ENCODE assay signal across 8 mouse cellular contexts in genomic region chr10:88200951-88201638, GRCm38 (mm10). TPM values are rescaled to one million over a fixed set of nuclear protein-coding genes. Genes with fewer than 3 reads are reported as not detected.
DNase-seq lines count a peak whose midpoint lies in the region; ATAC-seq and TF ChIP-seq lines count a peak whose summit lies in the region.

Washc3 (plus strand) TSS chr10:88201093.

- no peak for TF ChIP-seq CTCF in liver, embryonic 14.5 days (IDR thresholded peaks at IDR 0.05; ENCODE audit: low read depth)
- TF ChIP-seq CTCF in stomach, postnatal 0 days (IDR thresholded peaks at IDR 0.05; ENCODE audit: low read depth): no peak

- peak within 1 kb of the TSS; percentile 76 for H3K4me2 ChIP-seq in heart, embryonic 15.5 days
- H3K4me2 ChIP-seq in liver, embryonic 14.5 days (ENCODE audit: low read depth): peak within 1 kb of the TSS; percentile 77
- H3K4me2 ChIP-seq in neural tube, embryonic 11.5 days (ENCODE audit: low read depth): peak within 1 kb of the TSS; percentile 68
- peak within 1 kb of the TSS; percentile 76 for H3K4me2 ChIP-seq in stomach, postnatal 0 days (replicated peaks; ENCODE audit: low read depth)

- TF ChIP-seq EP300 in liver, embryonic 14.5 days (IDR thresholded peaks at IDR 0.05; ENCODE audit: low read depth): no peak
- no peak for TF ChIP-seq EP300 in stomach, postnatal 0 days (optimal IDR thresholded peaks at IDR 0.05)

- ATAC-seq in heart, embryonic 15.5 days (replicated peaks; ENCODE audit: insufficient number of reproducible peaks, insufficient read depth, low FRiP score, low read depth): peak; percentile 96
- peak; percentile 97 for ATAC-seq in liver, embryonic 14.5 days (ENCODE audit: insufficient read depth)
- ATAC-seq in neural tube, embryonic 11.5 days (ENCODE audit: insufficient read depth, low FRiP score, low TSS enrichment): peak; percentile 98
- peak; percentile 99 for ATAC-seq in stomach, postnatal 0 days (ENCODE audit: low FRiP score, low TSS enrichment)

- 3% methylated on average over 23 of the region's 23 CpGs for WGBS in forebrain, embryonic 10.5 days
- 2% methylated on average over 23 of the region's 23 CpGs for WGBS in heart, embryonic 15.5 days
- 1% methylated on average over 23 of the region's 23 CpGs for WGBS in liver, embryonic 14.5 days (ENCODE audit: insufficient replicate concordance)
- WGBS in neural tube, embryonic 11.5 days: 2% methylated on average over 23 of the region's 23 CpGs
- 1% methylated on average over 23 of the region's 23 CpGs for WGBS in stomach, postnatal 0 days

- H3K4me1 ChIP-seq in forebrain, embryonic 10.5 days: peaks cover 13% of the 10 kb centered on the region
- H3K4me1 ChIP-seq in heart, embryonic 15.5 days (replicated peaks): peaks cover 4% of the 10 kb centered on the region
- H3K4me1 ChIP-seq in liver, embryonic 14.5 days (replicated peaks; ENCODE audit: control insufficient read depth in 2 of 2, insufficient read depth in 2 of 2, low read length in 1 of 2): peaks cover 0 to 7% of the 10 kb centered on the region in 2 experiments; a peak in 2 of 4 replicates
- H3K4me1 ChIP-seq in neural tube, embryonic 11.5 days (ENCODE audit: control insufficient read depth, insufficient read depth, low read length): no peaks in the 10 kb centered on the region
- peaks cover 4% of the 10 kb centered on the region; the same call in 1 of the 2 replicates for H3K4me1 ChIP-seq in stomach, postnatal 0 days (replicated peaks; ENCODE audit: control insufficient read depth, insufficient read depth)

- H3K4me3 ChIP-seq in forebrain, embryonic 10.5 days: peak within 1 kb of the TSS; percentile 68
- peak within 1 kb of the TSS; percentile 87 for H3K4me3 ChIP-seq in heart, embryonic 15.5 days
- H3K4me3 ChIP-seq in liver, embryonic 14.5 days (ENCODE audit: insufficient read depth in 1 of 2, low read depth in 2 of 2, low read length in 2 of 2): peak within 1 kb of the TSS; percentile 78 to 97
- peak within 1 kb of the TSS; percentile 58 for H3K4me3 ChIP-seq in neural tube, embryonic 11.5 days (ENCODE audit: low read depth, low read length)
- H3K4me3 ChIP-seq in stomach, postnatal 0 days (ENCODE audit: low read depth, low read length): peak within 1 kb of the TSS; percentile 65

- peaks cover 6% of the 10 kb centered on the region for H3K36me3 ChIP-seq in forebrain, embryonic 10.5 days (replicated peaks)
- H3K36me3 ChIP-seq in heart, embryonic 15.5 days: no peaks in the 10 kb centered on the region; the same call in 1 of the 2 replicates
- H3K36me3 ChIP-seq in liver, embryonic 14.5 days (replicated peaks; ENCODE audit: control insufficient read depth, insufficient read depth, low read depth): no peaks in the 10 kb centered on the region
- H3K36me3 ChIP-seq in neural tube, embryonic 11.5 days (ENCODE audit: control insufficient read depth, insufficient read depth, low read length): no peaks in the 10 kb centered on the region
- peaks cover 7% of the 10 kb centered on the region; the same call in 1 of the 2 replicates for H3K36me3 ChIP-seq in stomach, postnatal 0 days (ENCODE audit: control insufficient read depth, insufficient read depth, low read length)

- DNase-seq in CD8-positive naive resting alpha-beta T cell, adult 2 months (ENCODE audit: low read depth in 2 of 2, low spot score in 2 of 2): peak; percentile 70 to 81
- peak; percentile 82 for DNase-seq in c-Kit-positive CD71-negative TER-119-negative erythroid progenitor cells, embryonic 14.5 days (ENCODE audit: low read depth)
- peak; percentile 88 for DNase-seq in forebrain, embryonic 10.5 days (ENCODE audit: extremely low spot score, low spot score)
- peak; percentile 95 to 97 for DNase-seq in kidney, postnatal 25 days
- DNase-seq in liver, embryonic 14.5 days (ENCODE audit: low read depth in 3 of 3, low spot score in 3 of 3): peak; percentile 72 to 73 (median 72)
- DNase-seq in neural tube, embryonic 11.5 days (ENCODE audit: low spot score): peak; percentile 91
- DNase-seq in stomach, postnatal 0 days (ENCODE audit: low spot score): peak; percentile 92

- no peaks in the 10 kb centered on the region for H3K27me3 ChIP-seq in forebrain, embryonic 10.5 days (ENCODE audit: poor library complexity, severe bottlenecking)
- no peaks in the 10 kb centered on the region for H3K27me3 ChIP-seq in heart, embryonic 15.5 days
- H3K27me3 ChIP-seq in liver, embryonic 14.5 days (ENCODE audit: control insufficient read depth, insufficient read depth, low read length): no peaks in the 10 kb centered on the region
- no peaks in the 10 kb centered on the region for H3K27me3 ChIP-seq in neural tube, embryonic 11.5 days (ENCODE audit: control insufficient read depth, insufficient read depth, low read length)
- H3K27me3 ChIP-seq in stomach, postnatal 0 days (ENCODE audit: control insufficient read depth, insufficient read depth, low read length): no peaks in the 10 kb centered on the region

- H3K9ac ChIP-seq in heart, embryonic 15.5 days: peak within 1 kb of the TSS; percentile 77
- peak within 1 kb of the TSS; percentile 90 for H3K9ac ChIP-seq in liver, embryonic 14.5 days (replicated peaks)
- H3K9ac ChIP-seq in neural tube, embryonic 11.5 days (ENCODE audit: low read length): peak within 1 kb of the TSS; percentile 74
- H3K9ac ChIP-seq in stomach, postnatal 0 days (ENCODE audit: low read length): peak within 1 kb of the TSS; percentile 86

- H3K27ac ChIP-seq in forebrain, embryonic 10.5 days: peak within 1 kb of the TSS; percentile 92
- peak within 1 kb of the TSS; percentile 74 for H3K27ac ChIP-seq in heart, embryonic 15.5 days
- peak within 1 kb of the TSS; percentile 6; the same call in 1 of the 2 replicates for H3K27ac ChIP-seq in liver, embryonic 14.5 days
- peak within 1 kb of the TSS; percentile 56; the same call in 1 of the 2 replicates for H3K27ac ChIP-seq in neural tube, embryonic 11.5 days (ENCODE audit: low read depth, low read length)
- H3K27ac ChIP-seq in stomach, postnatal 0 days (replicated peaks): peak within 1 kb of the TSS; percentile 82

- H3K9me3 ChIP-seq in forebrain, embryonic 10.5 days: no peaks in the 10 kb centered on the region
- H3K9me3 ChIP-seq in heart, embryonic 15.5 days (replicated peaks): no peaks in the 10 kb centered on the region
- no peaks in the 10 kb centered on the region for H3K9me3 ChIP-seq in liver, embryonic 14.5 days (ENCODE audit: control insufficient read depth, low read length)
- H3K9me3 ChIP-seq in neural tube, embryonic 11.5 days (ENCODE audit: control insufficient read depth, low read length): no peaks in the 10 kb centered on the region
- H3K9me3 ChIP-seq in stomach, postnatal 0 days (ENCODE audit: control insufficient read depth, low read length): no peaks in the 10 kb centered on the region

RNA-seq across cellular contexts. Expression of gene Washc3, which starts in this region (rescaled TPM):
- 46.7 TPM in 2 replicates for polyA plus RNA-seq in forebrain, embryonic 10.5 days (2016; fragmentation: Nextera tagmentation; extraction: Ambion mirVana)
- 45.6 and 48.3 TPM in 2 replicates for polyA plus RNA-seq in heart, embryonic 15.5 days (2015; fragmentation: Nextera tagmentation; extraction: Ambion mirVana)
- 9.7 and 12.4 TPM in 2 replicates for polyA plus RNA-seq in liver, embryonic 14.5 days (2012; rRNA removed)
- 29.6 and 30.5 TPM in 2 replicates for polyA plus RNA-seq in liver, embryonic 14.5 days (2014; fragmentation: Nextera tagmentation; extraction: Ambion mirVana)
- 39.2 and 40.7 TPM in 2 replicates for polyA plus RNA-seq in neural tube, embryonic 11.5 days (2014; fragmentation: Nextera tagmentation; extraction: Ambion mirVana)
- polyA plus RNA-seq in stomach, postnatal 0 days (2015; fragmentation: Nextera tagmentation; extraction: Ambion mirVana): 69.4 and 70.0 TPM in 2 replicates

Comparison
In these comparisons a context has a peak if more than half of its experiments do, and no peak if none do; other contexts are left out.
1. Peak in every context shown above with its lines: DNase-seq, ATAC-seq, H3K4me3 ChIP-seq and H3K27ac ChIP-seq.
2. H3K27ac ChIP-seq: peak in every context shown above with its lines; median percentile 92 in forebrain, embryonic 10.5 days; 82 in stomach, postnatal 0 days; 74 in heart, embryonic 15.5 days; 56 in neural tube, embryonic 11.5 days; 6 in liver, embryonic 14.5 days.